Mouse (Mus musculus): ENCODE measurements around the gene Gtf2h1. TPM values are rescaled to one million over a fixed set of nuclear protein-coding genes. Genes with fewer than 3 reads are reported as not detected.

Gtf2h1 gene
- polyA plus RNA-seq (2017; shearing (Covaris generic)), result 10 to 100 TPM; 52.4 to 56.3 TPM

DNA sequence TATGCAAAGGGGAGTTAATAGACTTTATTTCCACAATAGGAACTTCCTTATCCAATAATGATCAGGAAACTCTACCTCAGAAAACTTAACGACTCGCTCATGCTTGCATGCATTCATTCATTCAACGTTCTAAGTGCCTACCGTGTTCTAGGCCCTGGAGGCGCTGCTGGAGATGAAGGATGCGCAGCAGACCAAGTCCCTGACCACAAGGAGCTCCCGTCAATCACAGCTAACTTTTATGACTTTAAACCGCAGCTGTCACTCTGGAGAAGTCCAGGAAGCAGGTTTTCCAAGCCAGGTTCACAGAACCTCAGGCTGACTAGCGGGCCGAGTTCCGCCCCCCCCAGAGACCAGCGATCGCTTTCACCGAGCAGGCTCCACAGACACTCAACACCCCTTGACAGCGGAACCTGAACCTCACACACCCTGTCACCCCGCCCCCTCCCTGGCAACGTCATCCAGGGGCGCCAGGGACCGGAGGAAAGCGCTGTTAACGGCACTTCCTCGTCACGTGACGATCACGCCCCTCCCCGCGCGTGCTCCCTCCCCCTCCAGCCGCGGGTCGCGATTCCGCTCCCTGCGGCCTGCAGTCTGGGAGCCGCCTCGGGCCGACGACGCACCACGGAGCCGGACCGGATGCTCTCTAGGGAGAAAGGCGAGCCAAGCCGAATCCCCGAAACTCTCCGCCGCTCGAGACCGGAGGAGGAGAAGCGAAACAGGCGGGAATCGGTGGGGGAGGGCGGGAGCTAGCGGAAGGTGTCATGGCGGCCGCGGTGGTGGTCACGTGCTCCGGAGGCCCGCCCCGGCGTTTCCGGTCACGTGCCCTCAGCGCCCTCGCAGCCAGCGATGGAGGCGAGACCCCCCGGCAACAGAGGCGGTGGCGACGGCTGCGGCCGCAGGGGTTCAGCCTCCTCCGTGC, at the start of gene Gtf2h1, which contains the start of gene Hps5:
Gene Gtf2h1 (plus strand): TSS at position 817 of the 919 bp plus-strand sequence.
Gene Hps5 (minus strand): TSS at position 778 of the 919 bp plus-strand sequence.

DNA sequence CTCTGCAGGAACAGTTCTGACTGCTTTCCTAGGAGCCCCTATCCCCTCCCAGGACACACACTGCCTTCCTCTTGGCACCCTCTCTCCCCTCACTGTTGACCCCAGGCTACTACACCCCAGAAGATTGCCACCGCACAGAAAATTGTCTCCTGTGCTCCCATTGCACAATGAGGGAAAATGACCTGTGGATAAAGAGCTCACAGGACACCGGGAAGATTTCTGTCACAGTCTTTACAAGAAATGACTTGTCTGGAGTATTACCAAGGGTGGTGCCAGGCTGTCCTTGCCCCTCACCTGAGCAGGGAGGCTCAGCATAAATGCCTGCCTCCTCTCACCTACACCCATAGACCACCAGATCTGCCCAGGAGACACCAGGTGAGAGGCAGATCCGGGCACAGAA, 44.4 kb upstream of the Gtf2h1 start, which contains the start of gene Saa2:
Gene Saa2 (plus strand): TSS at position 301 of the 400 bp plus-strand sequence.

DNA sequence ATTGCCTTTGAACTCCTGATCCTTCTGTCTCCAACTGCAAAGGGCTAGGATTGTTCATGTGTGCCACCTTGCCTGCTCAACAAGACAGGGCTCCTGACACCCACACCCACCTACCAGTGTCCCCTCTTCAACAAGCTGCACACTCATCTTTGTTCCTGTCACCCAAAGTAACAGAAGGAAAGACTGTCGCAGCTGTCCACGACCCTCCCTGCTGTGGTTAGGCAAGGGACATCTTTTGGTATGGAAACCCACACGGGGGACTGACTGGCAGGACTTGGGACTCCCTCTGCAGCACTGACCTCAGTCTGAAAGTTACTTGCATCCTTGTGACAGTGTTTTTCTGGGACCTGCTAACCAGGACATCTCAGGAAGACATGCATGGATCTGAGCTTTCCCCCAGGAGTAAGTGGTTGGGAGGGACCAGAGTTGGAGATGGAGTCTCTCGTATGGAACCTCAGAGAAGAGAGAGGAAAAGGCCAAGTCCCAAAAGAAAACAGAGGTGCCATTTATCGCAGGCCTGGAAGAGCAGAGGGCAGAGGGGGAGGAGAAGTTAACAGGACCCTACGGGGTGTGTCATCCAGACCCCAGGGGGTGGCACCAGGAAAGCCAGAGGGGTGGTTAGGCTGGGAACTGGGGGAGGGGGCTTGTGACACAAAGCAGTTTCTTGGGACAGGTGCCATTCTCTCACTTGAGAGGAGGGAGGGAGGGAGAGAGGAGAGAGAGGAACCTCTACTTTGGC, 45.1 kb downstream of the Gtf2h1 start, which contains the start of gene Ldha:
Gene Ldha (plus strand): TSS at position 689 of the 739 bp plus-strand sequence.

DNA sequence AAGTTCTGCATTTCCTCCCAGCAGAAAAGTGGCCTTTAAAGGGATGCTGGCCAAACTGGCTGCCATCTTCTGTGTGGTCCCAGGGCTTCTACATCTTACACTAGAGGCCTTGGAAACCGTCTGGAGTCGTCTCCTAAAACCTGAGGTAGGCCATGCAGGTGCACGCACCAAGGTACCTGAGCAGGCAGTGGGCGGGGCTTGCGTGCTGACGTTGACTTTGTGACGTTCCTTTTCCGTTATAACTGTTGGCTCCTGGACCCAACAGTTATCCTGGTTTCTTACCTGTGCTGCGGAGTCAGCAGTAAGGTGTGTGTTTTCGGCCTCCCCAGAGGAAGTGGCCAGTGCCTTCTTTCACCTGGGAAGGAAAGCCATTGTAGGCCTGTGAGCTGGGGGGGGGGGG, 65.1 kb downstream of the Gtf2h1 start, which contains the start of gene Ldhc:
Gene Ldhc (plus strand): TSS at position 208 of the 400 bp plus-strand sequence.

Other genes starting within 250 kb of the Gtf2h1 start
- gene Sergef, start 156.3 kb upstream of the Gtf2h1 start, polyA plus RNA-seq (2017; shearing (Covaris generic)), result 10 to 100 TPM; 15.8 to 21.5 TPM
- 1 to 10 TPM in 1 of 2 experiments, under 1 TPM in 1; 0.79 to 1.6 TPM for gene Tph1, start 123.6 kb upstream of the Gtf2h1 start, polyA plus RNA-seq (2017; shearing (Covaris generic))
- 10 to 100 TPM; 18.9 to 19.3 TPM for gene Saal1, start 85.4 kb upstream of the Gtf2h1 start, polyA plus RNA-seq (2017; shearing (Covaris generic))
- gene Saa3, start 80.4 kb upstream of the Gtf2h1 start, polyA plus RNA-seq (2017; shearing (Covaris generic)), result 1 to 10 TPM in 1 of 2 experiments, not detected in 1; 2.3 TPM
- gene Saa4, start 63.5 kb upstream of the Gtf2h1 start, polyA plus RNA-seq (2017; shearing (Covaris generic)), result not detected
- gene Saa1, start 53.1 kb upstream of the Gtf2h1 start, polyA plus RNA-seq (2017; shearing (Covaris generic)), result under 1 TPM in 1 of 2 experiments, not detected in 1; 0.26 TPM
- gene Saa2, start 44.3 kb upstream of the Gtf2h1 start, polyA plus RNA-seq (2017; shearing (Covaris generic)), result not detected
- gene Hps5, start within 50 bp of the Gtf2h1 start, polyA plus RNA-seq (2017; shearing (Covaris generic)), result 10 to 100 TPM; 27.5 to 37.5 TPM
- 1,000 to 10,000 TPM; 1,491 to 1,505 TPM for gene Ldha, start 45.4 kb downstream of the Gtf2h1 start, polyA plus RNA-seq (2017; shearing (Covaris generic))
- gene Ldhc, start 65.1 kb downstream of the Gtf2h1 start, polyA plus RNA-seq (2017; shearing (Covaris generic)), result under 1 TPM in 1 of 2 experiments, not detected in 1; 0.32 TPM
- 100 to 1,000 TPM; 126 to 130 TPM for gene Tsg101, start 123.9 kb downstream of the Gtf2h1 start, polyA plus RNA-seq (2017; shearing (Covaris generic))
- 1 to 10 TPM; 6.4 to 7.2 TPM for gene Uevld, start 162.4 kb downstream of the Gtf2h1 start, polyA plus RNA-seq (2017; shearing (Covaris generic))
- not detected for gene Gm9999, start 187.5 kb downstream of the Gtf2h1 start, polyA plus RNA-seq (2017; shearing (Covaris generic))
- 10 to 100 TPM; 19.0 to 40.2 TPM for gene Spty2d1, start 212.3 kb downstream of the Gtf2h1 start, polyA plus RNA-seq (2017; shearing (Covaris generic))

All from activated CD4-positive, CD25-positive, alpha-beta regulatory T cell (primary cell).